Mouse (Mus musculus) T-cell, adult 66 days (primary cell): Measurements from ENCODE around the gene Dok1. TPM values are rescaled to one million over a fixed set of nuclear protein-coding genes. Genes with fewer than 3 reads are reported as not detected.

Experiments used
- total RNA-seq, 2 experiments: library from RNA; stranded (reverse); gene quantifications; 3 replicates in 1 of 2; 4 replicates in 1 of 2; pipeline ENCODE4 v1.2.4; 2023

The Dok1 gene
- total RNA-seq = 10 to 100 TPM; 21.0 to 23.7 TPM

GRCm38 (mm10) chr6:83033249-83034185 lies at the start of gene Dok1, which contains the start of gene Loxl3:
TSS of gene Dok1 (minus strand) at chr6:83033471.
TSS of gene Loxl3 (plus strand) at chr6:83034173.

DNA sequence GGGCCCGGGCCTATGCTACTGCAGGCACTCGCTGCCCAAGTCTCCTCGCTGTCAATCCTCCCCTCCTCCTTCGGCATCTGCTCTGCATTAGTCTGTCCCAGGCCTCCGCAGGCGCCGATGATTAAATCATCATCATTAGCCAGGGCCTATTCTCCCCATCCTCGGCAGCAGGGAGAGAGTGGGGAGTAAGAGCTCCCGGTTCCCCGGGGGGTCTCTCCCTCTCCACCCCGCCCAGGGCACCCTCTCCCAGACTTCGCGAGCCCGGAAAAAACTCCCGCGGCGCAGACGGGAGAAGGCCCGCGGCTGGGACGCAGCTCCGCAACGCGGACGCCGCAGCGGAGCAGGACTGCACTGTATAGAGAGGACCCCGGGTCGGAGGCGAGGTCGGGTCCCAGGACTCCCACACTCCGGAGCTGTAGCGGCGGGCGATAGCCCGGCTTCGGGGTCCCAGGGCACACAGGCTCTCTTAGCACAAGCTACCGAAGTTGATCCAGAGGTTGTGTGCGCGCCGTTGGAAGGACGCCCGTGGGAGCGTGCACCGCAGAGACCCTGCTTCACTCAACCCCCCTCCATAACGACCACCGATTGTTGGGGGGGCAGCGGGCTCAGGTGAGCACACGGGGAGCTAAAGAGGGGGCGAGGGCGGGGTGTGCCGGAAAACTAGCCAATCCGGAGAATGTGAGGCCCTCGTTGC lies 44.5 kb upstream of the Dok1 start, which contains the start of gene Pcgf1:
Gene Pcgf1, plus strand, starts transcription at position 240 of the 694 bp plus-strand sequence.

GRCm38 (mm10) chr6:83070247-83070310 lies 36.8 kb upstream of the Dok1 start, which contains the start of gene Tlx2:
TSS of gene Tlx2 (minus strand) at chr6:83070293.

DNA sequence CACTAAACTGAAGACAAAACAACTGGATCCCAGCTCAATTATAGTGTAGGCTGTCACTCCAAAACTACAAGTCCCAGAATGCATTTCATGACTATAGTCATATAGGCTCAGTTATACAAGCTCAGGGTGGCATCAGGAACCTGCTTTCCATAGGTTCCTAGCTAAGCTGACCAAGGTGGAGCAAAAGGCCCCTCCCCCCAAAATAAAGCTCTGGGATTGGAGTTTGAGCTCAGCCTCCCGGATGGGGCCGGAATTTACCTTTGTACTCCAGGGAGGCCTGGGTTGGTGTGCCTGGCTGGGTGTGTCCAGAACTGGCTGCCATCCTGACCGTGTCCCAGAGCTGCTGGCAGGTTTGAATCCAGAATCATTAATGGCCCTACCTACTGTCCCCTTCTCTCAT lies 24.5 kb upstream of the Dok1 start, which contains the start of gene Dqx1:
Gene Dqx1, plus strand, starts transcription at position 55 of the 400 bp plus-strand sequence.

DNA sequence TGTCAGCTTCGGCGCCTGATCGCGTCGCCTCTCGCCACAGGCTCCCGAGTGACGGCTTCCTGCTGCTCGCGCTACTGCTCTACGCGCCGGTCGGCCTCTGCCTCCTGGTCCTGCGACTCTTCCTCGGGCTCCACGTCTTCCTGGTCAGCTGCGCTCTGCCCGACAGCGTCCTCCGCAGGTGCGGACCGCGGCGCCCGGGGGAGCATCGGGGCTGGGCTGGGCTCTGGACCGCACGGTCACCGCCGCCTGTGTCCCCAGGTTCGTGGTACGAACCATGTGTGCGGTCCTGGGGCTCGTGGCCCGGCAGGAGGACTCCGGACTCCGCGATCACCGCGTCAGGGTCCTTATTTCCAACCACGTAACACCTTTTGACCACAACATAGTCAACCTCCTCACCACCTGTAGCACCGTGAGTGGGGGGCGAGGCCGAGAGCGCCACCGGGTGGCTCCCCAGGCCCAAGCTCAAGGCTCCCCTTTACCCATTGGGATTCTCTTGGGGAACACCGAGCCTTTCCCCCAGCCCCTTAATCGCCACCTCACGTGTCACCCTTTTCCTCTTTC lies 21.7 kb upstream of the Dok1 start, which contains the start of gene Htra2:
Gene Htra2, minus strand, starts transcription at position 403 of the 561 bp plus-strand sequence.

GRCm38 (mm10) chr6:83054074-83054851 lies 21.0 kb upstream of the Dok1 start, which contains the start of gene Aup1:
TSS of gene Aup1 (plus strand) at chr6:83054521.

Other genes starting within 250 kb of the Dok1 start
- 10 to 100 TPM; 27.3 to 28.7 TPM for gene Sema4f, start 93.7 kb downstream of the Dok1 start, total RNA-seq
- gene M1ap, start 86.6 kb downstream of the Dok1 start, total RNA-seq = not detected
- not detected for gene Loxl3, start 702 bp upstream of the Dok1 start, total RNA-seq
- gene Aup1, start 21.1 kb upstream of the Dok1 start, total RNA-seq = 100 to 1,000 TPM; 350 to 355 TPM
- gene Htra2, start 21.8 kb upstream of the Dok1 start, total RNA-seq = 10 to 100 TPM; 29.3 to 31.8 TPM
- gene Dqx1, start 24.4 kb upstream of the Dok1 start, total RNA-seq = 10 to 100 TPM; 16.0 to 16.6 TPM
- not detected for gene Tlx2, start 36.8 kb upstream of the Dok1 start, total RNA-seq
- 10 to 100 TPM; 28.2 to 31.7 TPM for gene Pcgf1, start 44.4 kb upstream of the Dok1 start, total RNA-seq
- not detected for gene Lbx2, start 52.9 kb upstream of the Dok1 start, total RNA-seq
- gene Ccdc142, start 68.1 kb upstream of the Dok1 start, total RNA-seq = 10 to 100 TPM in 1 of 2 experiments, 1 to 10 TPM in 1; 8.4 to 11.3 TPM
- gene Gm42688, start 68.1 kb upstream of the Dok1 start, total RNA-seq = 10 to 100 TPM; 10.5 to 11.2 TPM
- 10 to 100 TPM; 28.3 to 31.2 TPM for gene Mrpl53, start 75.6 kb upstream of the Dok1 start, total RNA-seq
- gene Mogs, start 82.0 kb upstream of the Dok1 start, total RNA-seq = 10 to 100 TPM; 53.2 to 53.7 TPM
- gene Wbp1, start 88.1 kb upstream of the Dok1 start, total RNA-seq = 10 to 100 TPM; 34.0 to 41.6 TPM
- 10 to 100 TPM; 34.1 to 35.9 TPM for gene Ino80b, start 92.0 kb upstream of the Dok1 start, total RNA-seq
- gene Rtkn, start 102.0 kb upstream of the Dok1 start, total RNA-seq = not detected
- gene Wdr54, start 122.9 kb upstream of the Dok1 start, total RNA-seq = 1 to 10 TPM in 1 of 2 experiments, under 1 TPM in 1; 0.89 to 1.7 TPM
- gene 1700003E16Rik, start 122.9 kb upstream of the Dok1 start, total RNA-seq = not detected
- gene Dctn1, start 132.4 kb upstream of the Dok1 start, total RNA-seq = 100 to 1,000 TPM; 117 to 120 TPM
- gene Slc4a5, start 186.4 kb upstream of the Dok1 start, total RNA-seq = not detected